Mouse (Mus musculus) embryonic facial prominence, embryonic 11.5 days (tissue): ENCODE measurements around the gene Pom121. TPM values are rescaled to one million over a fixed set of nuclear protein-coding genes. Genes with fewer than 3 reads are reported as not detected.

Experiments
- ATAC-seq: fragments of 200-750 bp; cut with Nextera tagmentation; replicated peaks from 2 replicates; pipeline ENCODE4 v1.8.0; 2017; ENCODE audit warnings: low read depth; ENCODE audit not compliant: insufficient number of reproducible peaks, low FRiP score, low TSS enrichment
- DNase-seq: peaks from one replicate; pipeline ENCODE4 v3.0.0-alpha.2; 2015; ENCODE audit warnings: low spot score
- H3K27ac ChIP-seq: fragments of 300-500 bp; sonication (generic); replicated peaks from 2 replicates; pipeline ENCODE4 v1.5.1; 2014; ENCODE audit warnings: mild to moderate bottlenecking, low read depth, low read length, control low read depth
- H3K27me3 ChIP-seq: fragments of 300-500 bp; sonication (generic); 2 replicates; pipeline ENCODE4 v1.6.1; 2014; ENCODE audit warnings: mild to moderate bottlenecking, low read length, moderate library complexity, mixed read lengths; ENCODE audit not compliant: control insufficient read depth, insufficient read depth
- H3K36me3 ChIP-seq: fragments of 300-500 bp; sonication (generic); replicated peaks from 2 replicates; pipeline ENCODE4 v1.6.1; 2014; ENCODE audit warnings: low read depth, mild to moderate bottlenecking, low read length, moderate library complexity, mixed read lengths; ENCODE audit not compliant: control insufficient read depth, insufficient read depth
- H3K4me1 ChIP-seq: fragments of 300-500 bp; sonication (generic); 2 replicates; pipeline ENCODE4 v1.6.1; 2014; ENCODE audit warnings: low read length, mixed read lengths; ENCODE audit not compliant: control insufficient read depth, insufficient read depth
- H3K4me2 ChIP-seq: fragments of 300-500 bp; sonication (generic); 2 replicates; pipeline ENCODE4 v1.6.1; 2014; ENCODE audit warnings: low read depth, mild to moderate bottlenecking, control low read depth, low read length, moderate library complexity
- H3K4me3 ChIP-seq: fragments of 300-500 bp; sonication (generic); 2 replicates; pipeline ENCODE4 v1.5.1; 2014; ENCODE audit warnings: low read depth, low read length, control low read depth
- H3K9ac ChIP-seq: fragments of 300-500 bp; sonication (generic); replicated peaks from 2 replicates; pipeline ENCODE4 v1.6.1; 2014; ENCODE audit warnings: mild to moderate bottlenecking, control low read depth, low read length
- H3K9me3 ChIP-seq: fragments of 300-500 bp; sonication (generic); replicated peaks from 2 replicates; pipeline ENCODE4 v1.6.1; 2016; ENCODE audit warnings: mild to moderate bottlenecking, low read length, inconsistent platforms, mixed read lengths; ENCODE audit not compliant: control insufficient read depth
- WGBS: fragments of 180-500 bp; shearing (Covaris S2); extraction: QIAGEN DNeasy Blood & Tissue Kit; methylation state at CpG from one replicate; pipeline ENCODE4 v1.1.7; 2014; 5-methylcytosine and 5-hydroxymethylcytosine counted together
- polyA plus RNA-seq: library from polyadenylated mRNA; unstranded; fragments of >200 nt; fragmentation: Nextera tagmentation; extraction: Ambion mirVana; gene quantifications from 2 replicates; pipeline ENCODE4 v1.2.1, GENCODE M21; 2014

Pom121 gene
- polyA plus RNA-seq, 1 experiment from 2014 or later: 14.6 TPM

- WGBS: 83% methylated on average over 13 of the region's 13 CpGs
- DNase-seq (no peak), ATAC-seq (no peak)
- Histone ChIP-seq H3K9me3 (no peaks in the 10 kb centered on the region; the same call in 1 of the 2 replicates), H3K4me1 (no peaks in the 10 kb centered on the region), H3K27me3 (no peaks in the 10 kb centered on the region), H3K36me3 (no peaks in the 10 kb centered on the region), H3K9ac (no peak overlapping the region), H3K4me3 (no peak overlapping the region), H3K27ac (no peak overlapping the region), H3K4me2 (no peak overlapping the region)
Observed at GRCm38 (mm10) chr5:135351606-135352005, 42.7 kb downstream of the Pom121 start.

DNA sequence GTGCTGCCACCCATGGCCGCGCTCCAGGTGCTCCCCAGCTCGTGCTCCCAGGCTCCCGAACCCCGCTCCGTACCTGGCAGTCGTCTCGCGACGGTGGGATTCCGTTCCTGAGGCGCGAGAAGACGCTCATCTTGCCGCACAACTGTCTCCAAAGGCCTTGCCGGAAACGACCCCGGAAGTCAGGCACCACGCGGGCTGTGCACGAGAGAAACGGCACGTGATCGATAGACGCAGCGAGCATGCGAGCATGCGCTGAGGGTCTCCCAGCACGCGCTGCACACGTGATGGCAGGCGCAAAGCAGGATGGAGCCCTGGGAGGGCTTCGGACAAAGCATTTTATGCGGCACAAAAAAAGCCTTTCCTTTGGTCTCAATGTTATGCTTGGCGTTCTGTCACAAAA, 44.5 kb downstream of the Pom121 start, which contains the start of gene Fkbp6:
TSS of gene Fkbp6 (minus strand) at position 183 of the 400 bp plus-strand sequence.
- Histone ChIP-seq H3K4me1 (no peaks in the 10 kb centered on the region), H3K27ac (no peak within 1 kb of the TSS), H3K4me3 (no peak within 1 kb of the TSS), H3K9me3 (no peaks in the 10 kb centered on the region; the same call in 1 of the 2 replicates), H3K9ac (no peak within 1 kb of the TSS), H3K36me3 (no peaks in the 10 kb centered on the region), H3K4me2 (no peak within 1 kb of the TSS), H3K27me3 (no peaks in the 10 kb centered on the region)
- WGBS: 90% methylated on average over 35 of the region's 35 CpGs
- ATAC-seq (no peak), DNase-seq (no peak)

GRCm38 (mm10) chr5:135347511-135348011, 46.8 kb downstream of the Pom121 start:
- WGBS: 63% methylated on average over 4 of the region's 4 CpGs
- H3K4me2 ChIP-seq: no peak overlapping the region
- no peak for ATAC-seq

GRCm38 (mm10) chr5:135346430-135346829, 47.9 kb downstream of the Pom121 start:
- Histone ChIP-seq H3K9ac (no peak overlapping the region), H3K4me2 (no peak overlapping the region), H3K4me3 (no peak overlapping the region), H3K9me3 (no peaks in the 10 kb centered on the region; the same call in 1 of the 2 replicates), H3K4me1 (no peaks in the 10 kb centered on the region), H3K36me3 (no peaks in the 10 kb centered on the region), H3K27me3 (no peaks in the 10 kb centered on the region), H3K27ac (no peak overlapping the region)
- ATAC-seq (no peak), DNase-seq (no peak)
- 29% methylated on average over 1 of the region's 1 CpGs for WGBS

More at GRCm38 (mm10) chr5:135347511-135348011, 46.8 kb downstream of the Pom121 start:
- H3K27me3 ChIP-seq: no peaks in the 10 kb centered on the region
- no peaks in the 10 kb centered on the region; the same call in 1 of the 2 replicates for H3K9me3 ChIP-seq
- H3K36me3 ChIP-seq: no peaks in the 10 kb centered on the region
- H3K4me1 ChIP-seq: no peaks in the 10 kb centered on the region
- no peak overlapping the region for H3K27ac ChIP-seq
- no peak overlapping the region for H3K9ac ChIP-seq
- no peak overlapping the region for H3K4me3 ChIP-seq
- DNase-seq: no peak

GRCm38 (mm10) chr5:135345989-135346388, 48.4 kb downstream of the Pom121 start:
- H3K27ac ChIP-seq: no peak overlapping the region
- H3K4me1 ChIP-seq: no peaks in the 10 kb centered on the region
- no peak for ATAC-seq
- no peaks in the 10 kb centered on the region for H3K27me3 ChIP-seq
- no peak overlapping the region for H3K4me3 ChIP-seq
- H3K36me3 ChIP-seq: no peaks in the 10 kb centered on the region
- 82% methylated on average over 7 of the region's 7 CpGs for WGBS
- no peak for DNase-seq
- no peak overlapping the region for H3K4me2 ChIP-seq
- H3K9me3 ChIP-seq: no peaks in the 10 kb centered on the region; the same call in 1 of the 2 replicates
- H3K9ac ChIP-seq: no peak overlapping the region

GRCm38 (mm10) chr5:135337575-135337974, 56.8 kb downstream of the Pom121 start:
- Histone ChIP-seq H3K9me3 (no peaks in the 10 kb centered on the region), H3K36me3 (no peaks in the 10 kb centered on the region), H3K4me3 (no peak overlapping the region), H3K4me2 (no peak overlapping the region), H3K4me1 (no peaks in the 10 kb centered on the region), H3K27me3 (no peaks in the 10 kb centered on the region), H3K9ac (no peak overlapping the region), H3K27ac (no peak overlapping the region)
- DNase-seq: no peak
- WGBS: 63% methylated on average over 3 of the region's 3 CpGs
- ATAC-seq: no peak

DNA sequence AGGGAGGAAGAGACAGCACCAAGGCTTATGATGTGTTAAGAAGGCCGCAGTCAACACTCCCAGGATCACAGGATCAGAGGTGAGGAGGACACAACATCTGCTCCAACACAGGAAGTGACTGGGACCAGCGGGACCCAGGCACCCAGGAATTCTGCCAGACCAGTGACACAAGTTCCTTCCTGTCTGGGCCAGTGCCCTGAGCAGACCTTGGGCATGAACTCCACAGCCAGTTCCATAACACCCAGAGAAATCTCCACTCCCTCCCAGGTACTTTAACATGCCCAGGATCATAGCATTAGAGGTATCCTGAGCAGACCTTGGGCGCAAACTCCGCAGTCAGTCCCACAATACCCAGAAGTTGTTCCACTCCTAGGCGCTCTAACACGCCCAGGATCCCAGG, 63.2 kb downstream of the Pom121 start:
- no peak for ATAC-seq
- Histone ChIP-seq H3K4me3 (no peak overlapping the region), H3K4me2 (no peak overlapping the region), H3K4me1 (no peaks in the 10 kb centered on the region), H3K27me3 (no peaks in the 10 kb centered on the region), H3K9me3 (no peaks in the 10 kb centered on the region), H3K9ac (no peak overlapping the region), H3K27ac (no peak overlapping the region), H3K36me3 (no peaks in the 10 kb centered on the region)
- DNase-seq: no peak
- 88% methylated on average over 6 of the region's 6 CpGs for WGBS

GRCm38 (mm10) chr5:135330201-135330600, 64.1 kb downstream of the Pom121 start:
- ATAC-seq (no peak), DNase-seq (no peak)
- H3K4me1 ChIP-seq: no peaks in the 10 kb centered on the region
- H3K9ac ChIP-seq: no peak overlapping the region
- H3K9me3 ChIP-seq: no peaks in the 10 kb centered on the region
- WGBS: 80% methylated on average over 5 of the region's 5 CpGs
- H3K36me3 ChIP-seq: no peaks in the 10 kb centered on the region
- H3K4me2 ChIP-seq: no peak overlapping the region
- H3K27ac ChIP-seq: no peak overlapping the region
- no peaks in the 10 kb centered on the region for H3K27me3 ChIP-seq
- H3K4me3 ChIP-seq: no peak overlapping the region
